ENCODE assay signal across 8 mouse cellular contexts in genomic region chr4:95871216-95871881, GRCm38 (mm10).
DNase-seq lines count a peak whose midpoint lies in the region; ATAC-seq lines count a peak whose summit lies in the region.

No protein-coding gene starts in this region.

- intact Hi-C loops in heart, postnatal 36 days (cut with DNase I), result loop anchor here (1.0 to 10.0 kb wide), 4 partner anchors 579 to 863 kb away; no protein-coding TSS in a partner anchor

- DNase-seq in limb, embryonic 11.5 days (ENCODE audit: low spot score), result peak; percentile 74
- no peak for DNase-seq in limb, embryonic 10.5 days (ENCODE audit: low spot score)
- DNase-seq in adrenal gland, postnatal 14 days, result peak; percentile 72
- DNase-seq in forebrain, embryonic 10.5 days (ENCODE audit: extremely low spot score, low spot score), result peak; percentile 37
- DNase-seq in heart, postnatal 36 days, result peak; percentile 61 to 71
- DNase-seq in layer of hippocampus, adult 8-10 months (ENCODE audit: low spot score in 2 of 2), result peak; percentile 26 to 76
- DNase-seq in right cerebral cortex, postnatal 25 days, result peak; percentile 34

- H3K27ac ChIP-seq in limb, embryonic 11.5 days (replicated peaks; ENCODE audit: low read depth, low read length), result no peak overlapping the region
- no peak overlapping the region; the same call in 1 of the 2 replicates for H3K27ac ChIP-seq in limb, embryonic 10.5 days
- H3K27ac ChIP-seq in forebrain, embryonic 10.5 days, result no peak overlapping the region

- 28% methylated on average over 6 of the region's 6 CpGs for WGBS in limb, embryonic 11.5 days
- 35% methylated on average over 6 of the region's 6 CpGs for WGBS in limb, embryonic 10.5 days
- WGBS in forebrain, embryonic 10.5 days, result 45% methylated on average over 6 of the region's 6 CpGs

- H3K4me1 ChIP-seq in limb, embryonic 11.5 days (ENCODE audit: control insufficient read depth, insufficient read depth, low read length), result 0 out of 2 replicates have a peak, but pooled peaks cover 2% of the 10 kb centered on the region
- peaks cover 3% of the 10 kb centered on the region; the same call in 1 of the 2 replicates for H3K4me1 ChIP-seq in limb, embryonic 10.5 days
- H3K4me1 ChIP-seq in forebrain, embryonic 10.5 days, result no peaks in the 10 kb centered on the region

- no peak overlapping the region for H3K4me2 ChIP-seq in limb, embryonic 11.5 days (ENCODE audit: low read depth, severe bottlenecking)

- H3K4me3 ChIP-seq in limb, embryonic 11.5 days (ENCODE audit: low read depth, low read length), result no peak overlapping the region
- H3K4me3 ChIP-seq in limb, embryonic 10.5 days, result no peak overlapping the region
- no peak overlapping the region for H3K4me3 ChIP-seq in forebrain, embryonic 10.5 days

- H3K36me3 ChIP-seq in limb, embryonic 11.5 days (ENCODE audit: control insufficient read depth, insufficient read depth, low read length), result no peaks in the 10 kb centered on the region
- H3K36me3 ChIP-seq in limb, embryonic 10.5 days, result no peaks in the 10 kb centered on the region
- H3K36me3 ChIP-seq in forebrain, embryonic 10.5 days (replicated peaks), result no peaks in the 10 kb centered on the region

- H3K9me3 ChIP-seq in limb, embryonic 11.5 days (ENCODE audit: control insufficient read depth, low read length), result no peaks in the 10 kb centered on the region
- H3K9me3 ChIP-seq in limb, embryonic 10.5 days (replicated peaks), result no peaks in the 10 kb centered on the region
- no peaks in the 10 kb centered on the region for H3K9me3 ChIP-seq in forebrain, embryonic 10.5 days

- no peak for ATAC-seq in limb, embryonic 11.5 days (ENCODE audit: insufficient number of reproducible peaks, low FRiP score, low TSS enrichment, low read depth)
- ATAC-seq in megakaryocyte, adult 5-6 weeks (ENCODE audit: poor library complexity, severe bottlenecking), result peak; percentile 69

- H3K27me3 ChIP-seq in limb, embryonic 11.5 days (ENCODE audit: control insufficient read depth, insufficient read depth, low read length), result no peaks in the 10 kb centered on the region
- 0 out of 2 replicates have a peak, but pooled peaks cover 5% of the 10 kb centered on the region for H3K27me3 ChIP-seq in limb, embryonic 10.5 days (ENCODE audit: low read depth, poor library complexity, severe bottlenecking)
- no peaks in the 10 kb centered on the region for H3K27me3 ChIP-seq in forebrain, embryonic 10.5 days (ENCODE audit: poor library complexity, severe bottlenecking)

- H3K9ac ChIP-seq in limb, embryonic 11.5 days (ENCODE audit: low read length), result no peak overlapping the region
